Mouse (Mus musculus) ES-Bruce4 (cell line): ENCODE results near the gene Gm14548. TPM values are rescaled to one million over a fixed set of nuclear protein-coding genes. Genes with fewer than 3 reads are reported as not detected.
"Not testable (repeated sequence)": the region's sequence is repeated elsewhere in the genome, so short reads cannot be mapped to it uniquely, and the experiment has no call there.

ENCODE experiments used
- H3K27ac ChIP-seq: 2 replicates; pipeline ENCODE4 v1.5.1; 2012; ENCODE audit warnings: low read length, inconsistent platforms; ENCODE audit not compliant: insufficient read depth
- H3K27me3 ChIP-seq: 2 replicates; pipeline ENCODE4 v1.6.1; 2012; ENCODE audit warnings: mild to moderate bottlenecking, low read length, inconsistent platforms; ENCODE audit not compliant: control insufficient read depth, poor library complexity, insufficient read depth, severe bottlenecking
- H3K36me3 ChIP-seq: 2 replicates; pipeline ENCODE4 v1.6.1; 2012; ENCODE audit warnings: inconsistent platforms, mild to moderate bottlenecking, low read length, moderate library complexity; ENCODE audit not compliant: control insufficient read depth, poor library complexity, insufficient read depth, severe bottlenecking
- H3K4me1 ChIP-seq: one replicate; pipeline ENCODE4 v1.8.1; 2011; ENCODE audit warnings: low read length; ENCODE audit not compliant: control insufficient read depth, insufficient read depth
- H3K4me3 ChIP-seq: 2 replicates; pipeline ENCODE4 v1.5.1; 2011; ENCODE audit warnings: low read depth, mild to moderate bottlenecking, low read length
- H3K9ac ChIP-seq: 2 replicates; pipeline ENCODE4 v1.6.1; 2012; ENCODE audit warnings: low read depth, mild to moderate bottlenecking, inconsistent platforms; ENCODE audit not compliant: poor library complexity, severe bottlenecking
- H3K9me3 ChIP-seq: replicated peaks from 2 replicates; pipeline ENCODE4 v1.6.1; 2012; ENCODE audit warnings: mild to moderate bottlenecking, low read length, inconsistent platforms; ENCODE audit not compliant: control insufficient read depth, poor library complexity, insufficient read depth, severe bottlenecking
- CTCF ChIP-seq: IDR thresholded peaks from one replicate; pipeline ENCODE4 v1.8.1; 2011; ENCODE audit warnings: low read depth, low read length
- EP300 ChIP-seq: IDR thresholded peaks from 2 replicates; pipeline ENCODE4 v1.6.1; 2011; ENCODE audit warnings: low read depth, low read length; ENCODE audit not compliant: insufficient read depth
- POLR2A ChIP-seq: IDR thresholded peaks from one replicate; pipeline ENCODE4 v1.8.1; 2011; ENCODE audit warnings: low read length; ENCODE audit not compliant: insufficient read depth
- polyA plus RNA-seq: library from polyadenylated mRNA; stranded (reverse); fragments of >200 nt; gene quantifications from 2 replicates; pipeline ENCODE4 v1.2.4, GENCODE M21; 2011; ENCODE audit warnings: low read depth; ENCODE audit not compliant: missing spikeins, insufficient read depth, insufficient read length

Gene Gm14548
- polyA plus RNA-seq, 1 experiment = not detected

DNA sequence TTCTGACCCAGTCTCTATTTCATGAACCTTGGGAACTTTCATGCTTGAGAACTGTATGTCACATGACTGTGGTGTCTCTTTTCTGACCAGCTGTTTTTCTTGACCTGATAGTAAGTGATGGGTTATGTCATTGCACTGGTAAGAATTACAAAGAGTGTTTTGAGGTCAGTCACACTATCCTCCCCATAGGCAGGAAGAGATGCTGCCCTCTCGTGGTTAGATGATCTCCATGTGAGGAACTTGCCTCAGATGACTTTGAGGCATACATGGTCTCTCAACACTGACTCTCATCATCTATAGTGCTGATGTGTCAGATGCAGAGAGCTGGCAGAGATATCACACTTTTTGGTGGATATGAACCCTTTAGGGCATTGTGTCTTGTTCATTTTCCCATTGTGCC lies 5.8 kb upstream of the Gm14548 start:
- Histone ChIP-seq H3K4me3 (no peak overlapping the region), H3K9ac (no peak overlapping the region), H3K27me3 (no peaks in the 10 kb centered on the region), H3K4me1 (no peaks in the 10 kb centered on the region), H3K27ac (no peak overlapping the region), H3K9me3 (no peaks in the 10 kb centered on the region), H3K36me3 (no peaks in the 10 kb centered on the region)
- no peak for TF ChIP-seq POLR2A
- no peak for TF ChIP-seq EP300
- TF ChIP-seq CTCF = no peak

GRCm38 (mm10) chr7:3875032-3875431 lies 22.9 kb downstream of the Gm14548 start:
- H3K9ac ChIP-seq, H3K27me3 ChIP-seq, H3K9me3 ChIP-seq, H3K36me3 ChIP-seq, H3K4me1 ChIP-seq, H3K27ac ChIP-seq, H3K4me3 ChIP-seq: not testable (repeated sequence)

GRCm38 (mm10) chr7:3844951-3845350 lies 53.0 kb downstream of the Gm14548 start, which contains the start of gene Pira2:
TSS of gene Pira2 (minus strand) at chr7:3845051.
- not testable (repeated sequence) for H3K4me3 ChIP-seq, H3K4me1 ChIP-seq, H3K36me3 ChIP-seq, H3K9me3 ChIP-seq, H3K9ac ChIP-seq, H3K27me3 ChIP-seq, H3K27ac ChIP-seq

- not testable (repeated sequence) for H3K27me3 ChIP-seq, H3K4me1 ChIP-seq, H3K9me3 ChIP-seq, H3K9ac ChIP-seq, H3K27ac ChIP-seq, H3K36me3 ChIP-seq, H3K4me3 ChIP-seq
Measured at GRCm38 (mm10) chr7:3837854-3838253, 60.1 kb downstream of the Gm14548 start.

Other genes with a start within 250 kb of the Gm14548 start
- gene Leng1, start 232.3 kb downstream of the Gm14548 start, polyA plus RNA-seq = 8.3 and 9.0 TPM in 2 replicates
- 15.9 and 16.4 TPM in 2 replicates for gene Tmc4, start 220.6 kb downstream of the Gm14548 start, polyA plus RNA-seq
- gene Tsen34, start 205.3 kb downstream of the Gm14548 start, polyA plus RNA-seq = 60.6 and 64.6 TPM in 2 replicates
- 44.6 and 48.3 TPM in 2 replicates for gene Mboat7, start 204.6 kb downstream of the Gm14548 start, polyA plus RNA-seq
- 1,660 and 1,729 TPM in 2 replicates for gene Rps9, start 194.1 kb downstream of the Gm14548 start, polyA plus RNA-seq
- not detected in 2 replicates for gene Pirb, start 177.7 kb downstream of the Gm14548 start, polyA plus RNA-seq
- not detected in 2 replicates for gene Gm15448, start 72.4 kb downstream of the Gm14548 start, polyA plus RNA-seq
- not detected in 2 replicates for gene Pira2, start 53.1 kb downstream of the Gm14548 start, polyA plus RNA-seq
- 0.24 TPM in 1 of 2 replicates, not detected in the other for gene Lilra6, start 17.4 kb upstream of the Gm14548 start, polyA plus RNA-seq
- gene Lair1, start 165.1 kb upstream of the Gm14548 start, polyA plus RNA-seq = 0.21 and 0.67 TPM in 2 replicates
- gene Ttyh1, start 221.3 kb upstream of the Gm14548 start, polyA plus RNA-seq = 22.1 and 25.0 TPM in 2 replicates
- gene Leng8, start 238.9 kb upstream of the Gm14548 start, polyA plus RNA-seq = 96.3 and 98.5 TPM in 2 replicates